Mouse (Mus musculus): ENCODE data around the gene Cactin.

The Cactin gene

GRCm38 (mm10) chr10:81319741-81320549 is 958 bp upstream of the Cactin start:
- peak; percentile 29 for DNase-seq (ENCODE audit: low read depth, low spot score)
- Histone ChIP-seq H3K27me3 (ENCODE audit: control insufficient read depth, insufficient read depth, low read length, poor library complexity, severe bottlenecking) (no peaks in the 10 kb centered on the region), H3K36me3 (ENCODE audit: control insufficient read depth, insufficient read depth, low read length, poor library complexity, severe bottlenecking) (peaks cover 21% of the 10 kb centered on the region)

- no peaks in the 10 kb centered on the region for H3K27me3 ChIP-seq (ENCODE audit: control insufficient read depth, insufficient read depth, low read length, poor library complexity, severe bottlenecking)
- peaks cover 18% of the 10 kb centered on the region for H3K36me3 ChIP-seq (ENCODE audit: control insufficient read depth, insufficient read depth, low read length, poor library complexity, severe bottlenecking)
- DNase-seq (ENCODE audit: low read depth, low spot score), result no peak
Observed at GRCm38 (mm10) chr10:81321436-81321835, 533 bp downstream of the Cactin start.

GRCm38 (mm10) chr10:81322444-81322843 is 1.5 kb downstream of the Cactin start:
- peaks cover 18% of the 10 kb centered on the region for H3K36me3 ChIP-seq (ENCODE audit: control insufficient read depth, insufficient read depth, low read length, poor library complexity, severe bottlenecking)

GRCm38 (mm10) chr10:81323141-81323775 is 2.4 kb downstream of the Cactin start:
- no peak for DNase-seq (ENCODE audit: low read depth, low spot score)
- H3K36me3 ChIP-seq (ENCODE audit: control insufficient read depth, insufficient read depth, low read length, poor library complexity, severe bottlenecking), result peaks cover 18% of the 10 kb centered on the region

More at GRCm38 (mm10) chr10:81322444-81322843, 1.5 kb downstream of the Cactin start:
- no peaks in the 10 kb centered on the region for H3K27me3 ChIP-seq (ENCODE audit: control insufficient read depth, insufficient read depth, low read length, poor library complexity, severe bottlenecking)
- no peak for DNase-seq (ENCODE audit: low read depth, low spot score)

GRCm38 (mm10) chr10:81323791-81324530 is 3.1 kb downstream of the Cactin start:
- no peaks in the 10 kb centered on the region for H3K27me3 ChIP-seq (ENCODE audit: control insufficient read depth, insufficient read depth, low read length, poor library complexity, severe bottlenecking)
- DNase-seq (ENCODE audit: low read depth, low spot score), result no peak
- H3K36me3 ChIP-seq (ENCODE audit: control insufficient read depth, insufficient read depth, low read length, poor library complexity, severe bottlenecking), result peaks cover 18% of the 10 kb centered on the region

More at GRCm38 (mm10) chr10:81323141-81323775, 2.4 kb downstream of the Cactin start:
- H3K27me3 ChIP-seq (ENCODE audit: control insufficient read depth, insufficient read depth, low read length, poor library complexity, severe bottlenecking), result no peaks in the 10 kb centered on the region

- DNase-seq (ENCODE audit: low read depth, low spot score), result no peak
- peaks cover 18% of the 10 kb centered on the region for H3K36me3 ChIP-seq (ENCODE audit: control insufficient read depth, insufficient read depth, low read length, poor library complexity, severe bottlenecking)
- no peaks in the 10 kb centered on the region for H3K27me3 ChIP-seq (ENCODE audit: control insufficient read depth, insufficient read depth, low read length, poor library complexity, severe bottlenecking)
Observed at GRCm38 (mm10) chr10:81325176-81325575, 4.3 kb downstream of the Cactin start.

GRCm38 (mm10) chr10:81325781-81326180 is 4.9 kb downstream of the Cactin start:
- no peaks in the 10 kb centered on the region for H3K27me3 ChIP-seq (ENCODE audit: control insufficient read depth, insufficient read depth, low read length, poor library complexity, severe bottlenecking)
- DNase-seq (ENCODE audit: low read depth, low spot score), result no peak
- H3K36me3 ChIP-seq (ENCODE audit: control insufficient read depth, insufficient read depth, low read length, poor library complexity, severe bottlenecking), result peaks cover 18% of the 10 kb centered on the region

GRCm38 (mm10) chr10:81326858-81327257 is 6.0 kb downstream of the Cactin start:
- H3K27me3 ChIP-seq (ENCODE audit: control insufficient read depth, insufficient read depth, low read length, poor library complexity, severe bottlenecking), result no peaks in the 10 kb centered on the region
- H3K36me3 ChIP-seq (ENCODE audit: control insufficient read depth, insufficient read depth, low read length, poor library complexity, severe bottlenecking), result peaks cover 18% of the 10 kb centered on the region
- no peak for DNase-seq (ENCODE audit: low read depth, low spot score)

GRCm38 (mm10) chr10:81327959-81328358 is 7.1 kb downstream of the Cactin start:
- Histone ChIP-seq H3K36me3 (ENCODE audit: control insufficient read depth, insufficient read depth, low read length, poor library complexity, severe bottlenecking) (peaks cover 15% of the 10 kb centered on the region), H3K27me3 (ENCODE audit: control insufficient read depth, insufficient read depth, low read length, poor library complexity, severe bottlenecking) (no peaks in the 10 kb centered on the region)
- DNase-seq (ENCODE audit: low read depth, low spot score), result no peak

GRCm38 (mm10) chr10:81328386-81328785 is 7.5 kb downstream of the Cactin start, which contains the start of gene Tbxa2r:
Gene Tbxa2r, plus strand, starts transcription at chr10:81328731.
- DNase-seq (ENCODE audit: low read depth, low spot score), result peak; percentile 37
- Histone ChIP-seq H3K36me3 (ENCODE audit: control insufficient read depth, insufficient read depth, low read length, poor library complexity, severe bottlenecking) (peaks cover 15% of the 10 kb centered on the region), H3K27me3 (ENCODE audit: control insufficient read depth, insufficient read depth, low read length, poor library complexity, severe bottlenecking) (no peaks in the 10 kb centered on the region)

- DNase-seq (ENCODE audit: low read depth, low spot score), result peak; percentile 60
- Histone ChIP-seq H3K27me3 (ENCODE audit: control insufficient read depth, insufficient read depth, low read length, poor library complexity, severe bottlenecking) (no peaks in the 10 kb centered on the region), H3K36me3 (ENCODE audit: control insufficient read depth, insufficient read depth, low read length, poor library complexity, severe bottlenecking) (peaks cover 8% of the 10 kb centered on the region)
Observed at GRCm38 (mm10) chr10:81329194-81329975, 8.5 kb downstream of the Cactin start.

- Histone ChIP-seq H3K36me3 (ENCODE audit: control insufficient read depth, insufficient read depth, low read length, poor library complexity, severe bottlenecking) (peaks cover 2% of the 10 kb centered on the region), H3K27me3 (ENCODE audit: control insufficient read depth, insufficient read depth, low read length, poor library complexity, severe bottlenecking) (no peaks in the 10 kb centered on the region)
- no peak for DNase-seq (ENCODE audit: low read depth, low spot score)
Observed at GRCm38 (mm10) chr10:81330007-81330406, 9.1 kb downstream of the Cactin start.

- H3K27me3 ChIP-seq (ENCODE audit: control insufficient read depth, insufficient read depth, low read length, poor library complexity, severe bottlenecking), result no peaks in the 10 kb centered on the region
- DNase-seq (ENCODE audit: low read depth, low spot score), result no peak
- no peaks in the 10 kb centered on the region for H3K36me3 ChIP-seq (ENCODE audit: control insufficient read depth, insufficient read depth, low read length, poor library complexity, severe bottlenecking)
Observed at GRCm38 (mm10) chr10:81332277-81332676, 11.4 kb downstream of the Cactin start.

GRCm38 (mm10) chr10:81334324-81334723 is 13.4 kb downstream of the Cactin start:
- no peak for DNase-seq (ENCODE audit: low read depth, low spot score)
- Histone ChIP-seq H3K36me3 (ENCODE audit: control insufficient read depth, insufficient read depth, low read length, poor library complexity, severe bottlenecking) (no peaks in the 10 kb centered on the region), H3K27me3 (ENCODE audit: control insufficient read depth, insufficient read depth, low read length, poor library complexity, severe bottlenecking) (no peaks in the 10 kb centered on the region)
